Mouse (Mus musculus) brain, embryonic 14.5 days (tissue): Measurements from ENCODE around the gene Coq10a.

Source experiments
- CTCF ChIP-seq: fragments of 200-500 bp; IDR thresholded peaks from 2 replicates; pipeline ENCODE4 v1.5.1; 2012; ENCODE audit warnings: inconsistent platforms, mild to moderate bottlenecking, moderate library complexity, borderline replicate concordance; ENCODE audit not compliant: insufficient read depth, insufficient read length; ENCODE audit errors: extremely low read depth
- POLR2A ChIP-seq: fragments of 200-500 bp; IDR thresholded peaks from 2 replicates; pipeline ENCODE4 v1.6.1; 2012; ENCODE audit warnings: mild to moderate bottlenecking, inconsistent platforms, borderline replicate concordance; ENCODE audit not compliant: poor library complexity, insufficient read depth, insufficient read length, severe bottlenecking; ENCODE audit errors: extremely low read depth

DNA sequence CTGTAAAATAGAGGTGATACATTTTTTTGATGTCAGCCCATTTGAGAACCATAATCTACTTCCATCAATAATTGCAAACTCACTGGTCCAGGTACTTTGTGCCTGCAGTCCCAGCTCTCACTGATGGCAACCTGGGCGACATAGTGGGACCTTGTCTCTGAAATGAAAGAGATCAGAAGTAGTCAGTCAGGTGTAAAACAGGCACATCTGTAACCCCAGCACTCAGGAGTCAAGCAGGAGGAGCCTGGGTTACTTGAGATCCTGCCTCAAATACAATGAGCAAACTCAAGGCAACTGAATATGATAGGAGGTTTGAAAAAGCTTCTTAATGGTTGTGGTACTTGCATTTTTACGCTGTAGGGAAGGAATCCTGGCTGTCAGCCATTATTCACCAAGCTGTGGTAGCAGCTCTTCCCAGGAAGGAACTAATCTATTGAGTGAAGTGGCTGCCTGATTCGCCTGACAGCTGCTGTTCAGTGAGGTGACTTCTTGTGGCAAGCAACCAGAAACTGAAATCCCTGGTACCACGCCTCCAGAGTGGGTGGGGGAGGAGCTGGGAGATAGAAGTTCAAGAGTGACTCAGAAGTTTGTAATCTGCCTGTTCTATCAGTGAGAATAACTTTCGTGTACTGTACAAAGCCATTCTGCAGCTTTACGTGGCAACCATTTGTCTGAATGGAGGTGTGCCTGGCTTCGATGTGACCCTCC lies 24.1 kb downstream of the Coq10a start:
- TF ChIP-seq POLR2A = no peak
- no peak for TF ChIP-seq CTCF
